Mouse (Mus musculus) G1E (cell line): Measurements from ENCODE around the gene Atp8b4.
"Not testable (repeated sequence)": the region's sequence is repeated elsewhere in the genome, so short reads cannot be mapped to it uniquely, and the experiment has no call there.

Experiments used
- CTCF ChIP-seq: IDR thresholded peaks from 2 replicates; pipeline ENCODE4 v1.5.1; 2012; ENCODE audit warnings: low read depth, low read length, inconsistent platforms, mixed read lengths
- GATA1 ChIP-seq: IDR thresholded peaks from 2 replicates; pipeline ENCODE4 v1.6.1; 2012; ENCODE audit warnings: borderline replicate concordance, low read length, inconsistent platforms, mixed read lengths
- GATA2 ChIP-seq: IDR thresholded peaks from 2 replicates; pipeline ENCODE4 v1.6.1; 2012; ENCODE audit warnings: low read depth, low read length, inconsistent platforms, borderline replicate concordance
- POLR2AphosphoS5 ChIP-seq: IDR thresholded peaks from 2 replicates; pipeline ENCODE4 v1.6.1; 2012; ENCODE audit warnings: low read depth, low read length, inconsistent platforms; ENCODE audit not compliant: insufficient replicate concordance
- TAL1 ChIP-seq: conservative IDR thresholded peaks from 2 replicates; pipeline ENCODE4 v1.6.1; 2012; ENCODE audit warnings: low read depth, low read length, inconsistent platforms, mixed read lengths

GRCm38 (mm10) chr2:126457759-126458158 lies 42.7 kb downstream of the Atp8b4 start:
- not testable (repeated sequence) for TF ChIP-seq CTCF, GATA1, TAL1, POLR2AphosphoS5, GATA2
